Mouse (Mus musculus): Measurements from ENCODE around the gene Lilrb4a. TPM values are rescaled to one million over a fixed set of nuclear protein-coding genes. Genes with fewer than 3 reads are reported as not detected.

Lilrb4a gene
- 3.2 and 12.1 TPM in 2 replicates for polyA plus RNA-seq (2012; rRNA removed; ENCODE audit: low replicate concordance)

DNA sequence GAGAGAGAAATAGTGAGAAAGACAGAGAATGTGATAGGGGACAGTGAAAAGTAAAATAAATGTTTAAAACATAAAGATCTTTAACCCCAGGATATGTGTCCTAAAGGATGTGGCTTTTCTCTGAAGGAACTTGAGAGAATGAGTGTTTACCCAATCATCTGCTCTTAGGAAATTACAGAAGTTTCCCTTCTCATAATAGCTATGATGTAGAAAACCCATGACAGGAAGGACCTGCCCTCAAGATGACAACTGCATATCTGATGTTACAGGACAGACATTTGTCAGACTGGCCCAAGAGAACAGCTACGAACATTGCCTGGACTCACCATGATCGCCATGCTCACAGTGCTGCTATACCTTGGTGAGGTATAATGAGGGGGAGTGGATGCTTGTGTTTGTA is at the start of gene Lilrb4a:
TSS of gene Lilrb4a (plus strand) at position 266 of the 400 bp plus-strand sequence.

DNA sequence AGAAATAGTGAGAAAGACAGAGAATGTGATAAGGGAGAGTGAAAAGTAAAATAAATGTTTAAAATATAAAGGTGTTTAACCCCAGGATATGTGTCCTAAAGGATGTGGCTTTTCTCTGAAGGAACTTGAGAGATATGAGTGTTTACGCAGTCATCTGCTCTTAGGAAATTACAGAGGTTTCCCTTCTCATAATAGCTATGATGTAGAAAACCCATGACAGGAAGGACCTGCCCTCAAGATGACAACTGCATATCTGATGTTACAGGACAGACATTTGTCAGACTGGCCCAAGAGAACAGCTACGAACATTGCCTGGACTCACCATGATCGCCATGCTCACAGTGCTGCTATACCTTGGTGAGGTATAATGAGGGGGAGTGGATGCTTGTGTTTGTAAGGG is 10.4 kb upstream of the Lilrb4a start, which contains the start of the genes Gm49339 and Lilr4b:
TSS of gene Gm49339 (plus strand) at position 216 of the 400 bp plus-strand sequence.
TSS of gene Lilr4b (plus strand) at position 236 of the 400 bp plus-strand sequence.

Other genes starting within 250 kb of the Lilrb4a start
- gene Gm49339, start 10.3 kb upstream of the Lilrb4a start, polyA plus RNA-seq (2012; rRNA removed; ENCODE audit: low replicate concordance), result 7.0 and 16.5 TPM in 2 replicates
- 4.2 and 14.8 TPM in 2 replicates for gene Lilr4b, start 10.3 kb upstream of the Lilrb4a start, polyA plus RNA-seq (2012; rRNA removed; ENCODE audit: low replicate concordance)
- not detected in 2 replicates for gene Fam162b, start 99.6 kb downstream of the Lilrb4a start, polyA plus RNA-seq (2012; rRNA removed; ENCODE audit: low replicate concordance)
- gene Gprc6a, start 140.5 kb downstream of the Lilrb4a start, polyA plus RNA-seq (2012; rRNA removed; ENCODE audit: low replicate concordance), result not detected in 2 replicates
- gene Rfx6, start 186.8 kb downstream of the Lilrb4a start, polyA plus RNA-seq (2012; rRNA removed; ENCODE audit: low replicate concordance), result not detected in 2 replicates

Measured in mammary gland, adult 2 months (tissue).